Mouse (Mus musculus): Measurements from ENCODE around the gene Ahsa1. TPM values are rescaled to one million over a fixed set of nuclear protein-coding genes. Genes with fewer than 3 reads are reported as not detected.
"Not testable (repeated sequence)": the region's sequence is repeated elsewhere in the genome, so short reads cannot be mapped to it uniquely, and the experiment has no call there.

Ahsa1 gene
- polyA plus RNA-seq, 2 experiments, result 109 to 119 TPM

- Histone ChIP-seq H3K9me3 (ENCODE audit: control insufficient read depth, low read length) (no peaks in the 10 kb centered on the region), H3K4me1 (replicated peaks; ENCODE audit: control insufficient read depth in 2 of 2, insufficient read depth in 2 of 2, low read length in 1 of 2) (peaks cover 2 to 7% of the 10 kb centered on the region in 2 experiments; a peak in 3 of 4 replicates), H3K4me2 (ENCODE audit: low read depth) (peak overlapping the region; percentile 94), H3K4me3 (ENCODE audit: insufficient read depth in 1 of 2, low read depth in 2 of 2, low read length in 2 of 2) (peak overlapping the region; percentile 70 to 89), H3K27me3 (ENCODE audit: control insufficient read depth, insufficient read depth, low read length) (no peaks in the 10 kb centered on the region), H3K27ac (no peak overlapping the region), H3K9ac (replicated peaks) (peak overlapping the region; percentile 92), H3K36me3 (replicated peaks; ENCODE audit: control insufficient read depth, insufficient read depth, low read depth) (peaks cover 43% of the 10 kb centered on the region)
- ATAC-seq (ENCODE audit: insufficient read depth), result no peak
- peak in 2 of 3 experiments; percentile 57 to 58 for DNase-seq (ENCODE audit: low read depth in 3 of 3, low spot score in 3 of 3)
- TF ChIP-seq EP300 (IDR thresholded peaks at IDR 0.05; ENCODE audit: low read depth) (no peak), CTCF (IDR thresholded peaks at IDR 0.05; ENCODE audit: low read depth) (peak; percentile 61)
- 9% methylated on average over 4 of the region's 4 CpGs for WGBS (ENCODE audit: insufficient replicate concordance)
Observed at GRCm38 (mm10) chr12:87267682-87268081, 1.4 kb downstream of the Ahsa1 start.

- no peak for TF ChIP-seq CTCF (IDR thresholded peaks at IDR 0.05; ENCODE audit: low read depth)
- Histone ChIP-seq H3K27me3 (ENCODE audit: control insufficient read depth, insufficient read depth, low read length) (no peaks in the 10 kb centered on the region), H3K4me2 (ENCODE audit: low read depth) (peak overlapping the region; percentile 19; the same call in 1 of the 2 replicates), H3K9ac (replicated peaks) (no peak overlapping the region; the same call in 1 of the 2 replicates), H3K4me1 (replicated peaks; ENCODE audit: control insufficient read depth in 2 of 2, insufficient read depth in 2 of 2, low read length in 1 of 2) (peaks cover 7 to 23% of the 10 kb centered on the region in 2 experiments), H3K27ac (peak overlapping the region; percentile 70), H3K9me3 (ENCODE audit: control insufficient read depth, low read length) (no peaks in the 10 kb centered on the region), H3K4me3 (ENCODE audit: insufficient read depth in 1 of 2, low read depth in 2 of 2, low read length in 2 of 2) (no peak overlapping the region), H3K36me3 (replicated peaks; ENCODE audit: control insufficient read depth, insufficient read depth, low read depth) (peaks cover 49% of the 10 kb centered on the region)
- peak in 2 of 3 experiments; percentile 41 to 57 for DNase-seq (ENCODE audit: low read depth in 3 of 3, low spot score in 3 of 3)
- 42% methylated on average over 9 of the region's 9 CpGs for WGBS (ENCODE audit: insufficient replicate concordance)
- peak; percentile 87 for ATAC-seq (ENCODE audit: insufficient read depth)
Observed at GRCm38 (mm10) chr12:87274853-87275831, 8.9 kb downstream of the Ahsa1 start.

- WGBS (ENCODE audit: insufficient replicate concordance), result 71% methylated on average over 4 of the region's 4 CpGs
- DNase-seq (ENCODE audit: low read depth in 3 of 3, low spot score in 3 of 3); H3K27me3 ChIP-seq (ENCODE audit: control insufficient read depth, insufficient read depth, low read length); H3K27ac ChIP-seq; H3K4me3 ChIP-seq (ENCODE audit: insufficient read depth in 1 of 2, low read depth in 2 of 2, low read length in 2 of 2); H3K9ac ChIP-seq (replicated peaks); H3K9me3 ChIP-seq (ENCODE audit: control insufficient read depth, low read length); ATAC-seq (ENCODE audit: insufficient read depth); H3K4me2 ChIP-seq (ENCODE audit: low read depth): not testable (repeated sequence)
- H3K36me3 ChIP-seq (replicated peaks; ENCODE audit: control insufficient read depth, insufficient read depth, low read depth), result peaks cover 28% of the 10 kb centered on the region
- peaks cover 7 to 23% of the 10 kb centered on the region in 2 experiments for H3K4me1 ChIP-seq (replicated peaks; ENCODE audit: control insufficient read depth in 2 of 2, insufficient read depth in 2 of 2, low read length in 1 of 2)
Observed at GRCm38 (mm10) chr12:87277251-87277650, 11.0 kb downstream of the Ahsa1 start.

DNA sequence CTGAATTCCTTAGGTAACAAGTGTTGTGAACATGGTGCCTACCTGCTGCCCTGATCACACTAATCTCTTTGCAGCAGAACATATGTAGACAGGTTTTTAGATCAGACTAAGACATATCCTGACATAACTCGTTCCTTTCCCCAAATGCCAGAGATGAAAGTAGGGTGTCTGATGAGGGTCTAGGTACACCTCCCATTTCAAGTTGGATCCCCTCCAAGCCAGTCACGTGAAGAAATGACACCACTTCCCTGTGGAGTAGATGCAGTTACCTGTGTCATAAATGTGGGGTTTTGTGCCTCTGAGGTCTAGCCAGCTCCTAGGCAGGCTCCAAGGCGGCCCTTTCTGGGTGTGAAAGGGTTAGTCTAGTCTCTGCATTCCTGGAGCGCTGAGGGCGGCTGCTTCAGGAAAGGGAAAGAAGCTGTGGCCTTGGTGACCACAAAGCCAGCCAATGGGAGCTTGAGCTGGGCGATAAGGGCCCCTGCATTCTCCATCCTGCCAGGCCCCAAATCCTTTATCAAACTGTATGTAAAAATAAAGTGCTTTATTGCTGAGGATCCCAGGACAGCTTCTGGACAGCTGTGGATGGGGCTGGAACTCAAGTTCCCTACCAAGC, 11.9 kb downstream of the Ahsa1 start:
- WGBS (ENCODE audit: insufficient replicate concordance), result 12% methylated on average over 6 of the region's 6 CpGs
- Histone ChIP-seq H3K4me1 (replicated peaks; ENCODE audit: control insufficient read depth in 2 of 2, insufficient read depth in 2 of 2, low read length in 1 of 2) (peaks cover 7 to 23% of the 10 kb centered on the region in 2 experiments), H3K27ac (no peak overlapping the region), H3K9me3 (ENCODE audit: control insufficient read depth, low read length) (no peaks in the 10 kb centered on the region), H3K4me3 (ENCODE audit: insufficient read depth in 1 of 2, low read depth in 2 of 2, low read length in 2 of 2) (no peak overlapping the region), H3K27me3 (ENCODE audit: control insufficient read depth, insufficient read depth, low read length) (no peaks in the 10 kb centered on the region), H3K9ac (replicated peaks) (no peak overlapping the region), H3K4me2 (ENCODE audit: low read depth) (no peak overlapping the region), H3K36me3 (replicated peaks; ENCODE audit: control insufficient read depth, insufficient read depth, low read depth) (peaks cover 18% of the 10 kb centered on the region)
- TF ChIP-seq EP300 (IDR thresholded peaks at IDR 0.05; ENCODE audit: low read depth) (no peak), CTCF (IDR thresholded peaks at IDR 0.05; ENCODE audit: low read depth) (no peak)
- no peak for ATAC-seq (ENCODE audit: insufficient read depth)
- no peak for DNase-seq (ENCODE audit: low read depth in 3 of 3, low spot score in 3 of 3)

- TF ChIP-seq EP300 (IDR thresholded peaks at IDR 0.05; ENCODE audit: low read depth) (no peak), CTCF (IDR thresholded peaks at IDR 0.05; ENCODE audit: low read depth) (no peak)
- no peak overlapping the region for H3K4me2 ChIP-seq (ENCODE audit: low read depth)
- no peaks in the 10 kb centered on the region for H3K27me3 ChIP-seq (ENCODE audit: control insufficient read depth, insufficient read depth, low read length)
- H3K4me1 ChIP-seq (replicated peaks; ENCODE audit: control insufficient read depth in 2 of 2, insufficient read depth in 2 of 2, low read length in 1 of 2), result peaks cover 7 to 22% of the 10 kb centered on the region in 2 experiments
- peaks cover 9% of the 10 kb centered on the region for H3K36me3 ChIP-seq (replicated peaks; ENCODE audit: control insufficient read depth, insufficient read depth, low read depth)
- no peak for ATAC-seq (ENCODE audit: insufficient read depth)
- no peak overlapping the region for H3K4me3 ChIP-seq (ENCODE audit: insufficient read depth in 1 of 2, low read depth in 2 of 2, low read length in 2 of 2)
- H3K9ac ChIP-seq (replicated peaks), result no peak overlapping the region
- no peaks in the 10 kb centered on the region for H3K9me3 ChIP-seq (ENCODE audit: control insufficient read depth, low read length)
- 54% methylated on average over 3 of the region's 3 CpGs for WGBS (ENCODE audit: insufficient replicate concordance)
- DNase-seq (ENCODE audit: low read depth in 3 of 3, low spot score in 3 of 3), result no peak
- no peak overlapping the region for H3K27ac ChIP-seq
Observed at GRCm38 (mm10) chr12:87279350-87279749, 13.1 kb downstream of the Ahsa1 start.
